Mouse (Mus musculus): ENCODE results near the gene Sgcd.

DNA sequence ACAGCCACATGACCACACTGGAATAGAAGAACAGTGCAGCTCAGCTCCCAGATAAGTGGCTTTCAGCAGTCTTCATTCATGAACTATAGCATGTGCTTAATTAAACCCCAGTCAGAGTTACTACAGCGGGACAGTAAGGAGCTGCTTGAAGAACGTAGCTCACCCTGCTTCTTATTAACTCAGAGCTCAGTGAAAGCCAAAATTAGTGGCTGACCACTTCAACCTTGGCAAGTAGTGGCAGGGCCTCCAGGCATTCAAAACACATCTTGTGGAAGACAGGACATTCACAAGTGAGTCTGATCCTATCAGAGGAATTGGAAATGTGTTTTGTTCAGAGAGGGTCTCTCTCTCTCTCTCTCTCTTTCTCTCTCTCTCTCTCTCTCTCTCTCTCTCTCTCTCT is 617.2 kb downstream of the Sgcd start:
- TF ChIP-seq CTCF (IDR thresholded peaks at IDR 0.05; ENCODE audit: borderline replicate concordance, extremely low read depth, insufficient read depth, insufficient read length) = no peak
- TF ChIP-seq POLR2A (IDR thresholded peaks at IDR 0.05; ENCODE audit: borderline replicate concordance, extremely low read depth, insufficient read depth, insufficient read length, poor library complexity, severe bottlenecking) = no peak
